Mouse (Mus musculus): ENCODE data around the gene Ddias.

DNA sequence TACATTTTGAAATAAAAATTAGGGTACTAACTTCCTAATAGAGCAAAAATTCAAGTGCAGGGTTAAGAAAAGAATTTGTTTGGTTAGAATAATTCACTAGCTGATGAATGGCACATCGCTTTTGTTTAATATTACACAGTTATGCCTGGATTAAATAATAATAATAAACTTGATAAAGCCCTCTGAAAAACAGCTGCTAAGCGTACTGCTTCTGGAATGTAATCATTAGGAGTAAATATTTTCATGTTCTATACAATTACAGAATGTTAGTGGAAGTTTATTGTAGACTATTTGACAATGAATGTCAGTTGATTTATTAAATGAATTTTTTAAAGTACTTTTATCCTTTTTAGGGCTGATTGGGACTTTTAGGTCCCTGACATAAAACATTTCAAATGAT, 31.8 kb downstream of the Ddias start:
- no peak for TF ChIP-seq CTCF (IDR thresholded peaks at IDR 0.05; ENCODE audit: control insufficient read depth, insufficient read depth, low read length)
- no peak for TF ChIP-seq POLR2A (IDR thresholded peaks at IDR 0.05; ENCODE audit: borderline replicate concordance, control insufficient read depth, low read depth, low read length)

All from bone marrow, adult 2 months (tissue).